Comparison of ENCODE assay signal across 10 mouse cellular contexts in the genomic region with DNA sequence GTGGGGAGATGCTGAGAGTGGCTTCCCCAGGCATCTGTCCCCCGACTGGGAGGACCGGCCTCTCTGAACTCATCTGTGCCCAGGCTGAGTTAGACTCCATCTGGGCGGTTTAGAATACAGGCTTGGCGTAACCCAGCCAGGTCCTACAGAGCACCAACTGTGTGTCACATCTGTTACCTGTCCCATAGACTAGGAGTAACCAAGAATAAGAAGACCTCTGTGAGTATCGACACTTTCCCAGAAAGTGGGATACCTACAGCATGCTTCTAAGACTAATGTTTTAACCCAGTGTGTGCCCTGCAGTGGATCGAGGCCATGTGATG.
DNase-seq lines count a peak whose midpoint lies in the region; ATAC-seq lines count a peak whose summit lies in the region.
"Had no signal": no experiment of that assay in that cellular context is flagged by ENCODE, and none has a peak within 500 bp of the region (broad histone marks: within the 10 kb centered on the region; RNA-seq: fewer than 3 reads in every experiment).

No protein-coding gene starts in this region.

- no peak for ATAC-seq in heart, embryonic 16.5 days (replicated peaks; ENCODE audit: extremely low read depth, insufficient read depth, low FRiP score)
- ATAC-seq in embryonic facial prominence, embryonic 14.5 days (ENCODE audit: low read depth) = no peak
- ATAC-seq in hindbrain, embryonic 12.5 days (ENCODE audit: low FRiP score) = no peak
- peak; percentile 9; the same call in 1 of the 2 replicates for ATAC-seq in midbrain, embryonic 16.5 days
- no peak for ATAC-seq in erythroblast, adult 5-6 weeks (replicated peaks; ENCODE audit: low FRiP score, poor library complexity, severe bottlenecking)

- intact Hi-C loops in heart, postnatal 10 days (cut with DNase I) = loop anchor here (10.0 kb wide), 1 partner anchor 235 kb away; no protein-coding TSS in a partner anchor

- peak overlapping the region; percentile 56 for H3K4me2 ChIP-seq in heart, embryonic 16.5 days (ENCODE audit: low read depth, low read length)
- peak overlapping the region; percentile 38 for H3K4me2 ChIP-seq in embryonic facial prominence, embryonic 14.5 days (ENCODE audit: low read depth, low read length)
- peak overlapping the region; percentile 42 for H3K4me2 ChIP-seq in hindbrain, embryonic 12.5 days (replicated peaks)
- H3K4me2 ChIP-seq in midbrain, embryonic 16.5 days (ENCODE audit: low read length) = peak overlapping the region; percentile 46

- 0 out of 2 replicates have a peak, but pooled peaks cover 3% of the 10 kb centered on the region for H3K9me3 ChIP-seq in heart, embryonic 16.5 days (replicated peaks; ENCODE audit: control insufficient read depth, low read length)
- H3K9me3 ChIP-seq in embryonic facial prominence, embryonic 14.5 days (ENCODE audit: control insufficient read depth, low read length) = no peaks in the 10 kb centered on the region
- peaks cover 4% of the 10 kb centered on the region; the same call in 1 of the 2 replicates for H3K9me3 ChIP-seq in hindbrain, embryonic 12.5 days (replicated peaks)
- no peaks in the 10 kb centered on the region for H3K9me3 ChIP-seq in midbrain, embryonic 16.5 days (replicated peaks; ENCODE audit: control insufficient read depth, low read length, poor library complexity, severe bottlenecking)

- H3K4me3 ChIP-seq in heart, embryonic 16.5 days (ENCODE audit: low read length) = no peak overlapping the region; the same call in none of the 2 replicates
- peak overlapping the region; percentile 11; the same call in 1 of the 2 replicates for H3K4me3 ChIP-seq in embryonic facial prominence, embryonic 14.5 days (ENCODE audit: low read depth, low read length)
- H3K4me3 ChIP-seq in hindbrain, embryonic 12.5 days = no peak overlapping the region
- H3K4me3 ChIP-seq in midbrain, embryonic 16.5 days (ENCODE audit: low read depth, low read length) = no peak overlapping the region
- H3K4me3 ChIP-seq: left cerebral cortex, adult 2 months had no signal

- H3K36me3 ChIP-seq in heart, embryonic 16.5 days (ENCODE audit: control insufficient read depth, insufficient read depth) = no peaks in the 10 kb centered on the region
- H3K36me3 ChIP-seq in embryonic facial prominence, embryonic 14.5 days (ENCODE audit: control insufficient read depth, insufficient read depth, low read length) = no peaks in the 10 kb centered on the region
- H3K36me3 ChIP-seq in hindbrain, embryonic 12.5 days = no peaks in the 10 kb centered on the region
- H3K36me3 ChIP-seq in midbrain, embryonic 16.5 days (ENCODE audit: control insufficient read depth, insufficient read depth, low read length) = no peaks in the 10 kb centered on the region

- H3K27me3 ChIP-seq in heart, embryonic 16.5 days (ENCODE audit: control insufficient read depth, insufficient read depth, low read length) = peaks cover 38% of the 10 kb centered on the region
- peaks cover 32% of the 10 kb centered on the region for H3K27me3 ChIP-seq in embryonic facial prominence, embryonic 14.5 days (replicated peaks; ENCODE audit: control insufficient read depth, insufficient read depth, low read length)
- H3K27me3 ChIP-seq in hindbrain, embryonic 12.5 days = peaks cover 45% of the 10 kb centered on the region
- no peaks in the 10 kb centered on the region for H3K27me3 ChIP-seq in midbrain, embryonic 16.5 days (ENCODE audit: control insufficient read depth, insufficient read depth, low read depth, low read length)

- H3K9ac ChIP-seq in heart, embryonic 16.5 days (ENCODE audit: low read length) = no peak overlapping the region
- H3K9ac ChIP-seq in embryonic facial prominence, embryonic 14.5 days (ENCODE audit: low read depth, low read length) = 0 out of 2 replicates have a peak overlapping the region, but pooled peaks have one; percentile 34
- no peak overlapping the region for H3K9ac ChIP-seq in hindbrain, embryonic 12.5 days
- no peak overlapping the region for H3K9ac ChIP-seq in midbrain, embryonic 16.5 days (ENCODE audit: low read depth, low read length)

- no peak for DNase-seq in heart, postnatal 10 days
- no peak for DNase-seq in embryonic facial prominence, embryonic 14.5 days (ENCODE audit: low spot score)
- DNase-seq in kidney, postnatal 36 days = no peak
- DNase-seq: lung, adult 18-20 months; thymus, postnatal 14 days had no signal

- no peak overlapping the region for H3K27ac ChIP-seq in heart, embryonic 16.5 days (ENCODE audit: low read length)
- H3K27ac ChIP-seq in embryonic facial prominence, embryonic 14.5 days (replicated peaks; ENCODE audit: low read depth, low read length) = no peak overlapping the region
- peak overlapping the region; percentile 30; the same call in 1 of the 2 replicates for H3K27ac ChIP-seq in hindbrain, embryonic 12.5 days
- H3K27ac ChIP-seq in midbrain, embryonic 16.5 days (ENCODE audit: low read length) = peak overlapping the region; percentile 60
- H3K27ac ChIP-seq: left cerebral cortex, adult 2 months had no signal

- H3K4me1 ChIP-seq in heart, embryonic 16.5 days (ENCODE audit: control insufficient read depth, insufficient read depth, low read length) = peaks cover 4% of the 10 kb centered on the region; the same call in 1 of the 2 replicates
- peaks cover 6% of the 10 kb centered on the region; the same call in 1 of the 2 replicates for H3K4me1 ChIP-seq in embryonic facial prominence, embryonic 14.5 days (ENCODE audit: control insufficient read depth, insufficient read depth, low read length)
- peaks cover 30% of the 10 kb centered on the region for H3K4me1 ChIP-seq in hindbrain, embryonic 12.5 days
- peaks cover 18% of the 10 kb centered on the region for H3K4me1 ChIP-seq in midbrain, embryonic 16.5 days (ENCODE audit: control insufficient read depth, insufficient read depth, low read length)

- 44% methylated on average over 6 of the region's 6 CpGs for WGBS in heart, embryonic 16.5 days
- 49% methylated on average over 6 of the region's 6 CpGs for WGBS in embryonic facial prominence, embryonic 14.5 days
- WGBS in hindbrain, embryonic 12.5 days = 27% methylated on average over 6 of the region's 6 CpGs
- 35% methylated on average over 6 of the region's 6 CpGs for WGBS in midbrain, embryonic 16.5 days

Comparison
In these comparisons a context has a peak if more than half of its experiments do, and no peak if none do; other contexts are left out.
1. H3K27ac ChIP-seq: peak in hindbrain, embryonic 12.5 days (single experiment) and midbrain, embryonic 16.5 days (single experiment); none in heart, embryonic 16.5 days (single experiment) and embryonic facial prominence, embryonic 14.5 days (single experiment).
2. Peak in every context shown above with its lines, with median percentiles within 50 percentile points of each other: H3K4me2 ChIP-seq.